Mouse (Mus musculus) skeletal muscle tissue, adult 2 months (tissue): ENCODE results near the gene Zfp286.
A peak's percentile ranks its signal among the peaks of the same experiment; 100 is the strongest.

ENCODE experiments used
- DNase-seq: peaks from one replicate; pipeline ENCODE4 v3.0.0-alpha.2; 2012; ENCODE audit warnings: low read depth, low spot score

Gene Zfp286

DNA sequence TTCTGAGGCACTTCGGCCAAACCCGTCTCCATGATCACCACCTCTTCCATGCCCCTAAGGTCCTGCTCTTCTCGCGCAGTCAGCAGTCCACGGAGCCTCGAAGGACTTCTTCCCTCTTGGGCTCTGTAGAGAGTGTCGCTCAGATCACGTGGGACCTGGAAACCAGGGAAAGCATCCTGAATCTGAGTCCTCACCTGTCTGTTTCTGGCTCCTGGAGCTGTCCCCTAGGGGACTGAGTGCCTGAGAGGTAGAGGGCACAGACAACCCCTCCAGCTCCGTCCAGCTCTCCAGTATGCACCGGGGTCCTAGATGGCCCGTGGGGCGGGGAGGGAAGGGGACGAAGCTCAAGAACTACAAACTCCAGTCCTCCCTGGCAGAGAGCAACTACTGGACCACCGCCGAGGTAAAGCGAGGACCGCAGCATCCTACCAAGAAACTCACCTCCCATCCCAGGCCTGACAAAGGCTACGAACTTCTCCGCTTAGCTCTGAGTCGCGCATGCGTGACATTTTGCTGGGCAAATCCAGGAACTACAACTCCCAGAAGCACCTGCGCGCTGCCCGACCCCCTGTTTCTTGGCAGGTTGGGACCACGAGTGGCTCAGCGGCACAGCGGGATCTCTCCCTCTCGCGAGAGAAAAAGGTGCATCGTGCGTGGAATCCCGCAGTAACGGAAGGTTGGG lies at the start of gene Zfp286:
Zfp286 (minus strand) TSS at position 528 of the 682 bp plus-strand sequence.
- DNase-seq: peak; percentile 80

DNA sequence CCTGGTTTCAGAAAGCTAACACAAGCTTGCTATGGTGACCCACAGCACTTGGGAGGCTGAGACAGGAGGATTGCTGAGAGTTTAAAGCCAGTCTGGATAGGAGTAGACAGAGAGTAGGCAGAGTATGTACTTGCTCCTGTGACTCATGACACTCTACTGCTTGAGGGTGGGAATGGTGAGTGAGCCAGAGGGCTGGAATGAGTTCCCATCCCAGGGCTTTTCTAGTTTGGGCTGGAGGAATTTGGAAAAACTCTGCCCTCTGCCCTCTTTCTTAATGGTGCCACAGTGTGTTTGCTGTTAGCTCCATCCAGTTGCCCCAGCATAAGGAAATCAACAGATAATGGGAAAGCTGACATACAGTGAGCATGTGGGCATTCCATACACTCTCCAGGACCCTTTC lies 42.6 kb upstream of the Zfp286 start:
- no peak for DNase-seq

DNA sequence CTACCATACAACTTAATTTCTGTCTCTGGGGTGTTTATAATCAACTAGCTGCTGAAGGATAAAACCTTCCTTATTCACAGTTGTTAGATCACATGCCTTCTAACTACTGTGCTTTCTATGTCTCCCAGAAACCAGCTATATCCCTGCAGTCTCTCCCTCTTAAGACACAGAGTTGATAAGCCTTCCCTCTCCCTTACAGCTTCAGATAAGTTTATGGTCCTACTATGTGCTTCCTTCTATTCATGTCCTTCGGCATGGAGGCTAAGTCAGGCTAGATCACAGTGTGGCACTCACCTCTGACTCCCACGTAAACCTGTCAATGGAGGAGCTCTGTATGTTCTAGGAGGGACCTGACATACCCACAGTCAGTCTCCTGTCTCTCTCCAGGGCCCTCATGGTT lies 41.1 kb upstream of the Zfp286 start:
- DNase-seq: no peak

DNA sequence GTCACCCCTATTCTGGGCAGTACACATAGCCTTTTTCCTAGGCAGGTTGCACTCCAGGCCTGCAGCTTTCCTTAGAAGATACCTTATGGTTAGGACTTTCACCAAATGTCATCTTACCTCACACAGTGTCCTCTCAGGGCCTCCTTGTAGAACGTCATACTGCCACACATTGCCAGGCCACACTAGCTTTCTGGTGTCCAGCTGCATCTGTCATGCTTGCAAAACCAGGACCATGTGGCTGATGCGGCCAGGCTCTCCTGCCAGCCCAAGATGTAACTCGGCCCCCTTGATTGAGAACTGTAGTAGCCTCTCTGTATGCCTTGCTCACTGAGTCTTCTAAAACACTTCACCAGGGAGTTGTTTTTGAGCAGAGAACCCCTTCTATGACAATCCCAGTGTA lies 38.6 kb upstream of the Zfp286 start:
- peak; percentile 77 for DNase-seq

DNA sequence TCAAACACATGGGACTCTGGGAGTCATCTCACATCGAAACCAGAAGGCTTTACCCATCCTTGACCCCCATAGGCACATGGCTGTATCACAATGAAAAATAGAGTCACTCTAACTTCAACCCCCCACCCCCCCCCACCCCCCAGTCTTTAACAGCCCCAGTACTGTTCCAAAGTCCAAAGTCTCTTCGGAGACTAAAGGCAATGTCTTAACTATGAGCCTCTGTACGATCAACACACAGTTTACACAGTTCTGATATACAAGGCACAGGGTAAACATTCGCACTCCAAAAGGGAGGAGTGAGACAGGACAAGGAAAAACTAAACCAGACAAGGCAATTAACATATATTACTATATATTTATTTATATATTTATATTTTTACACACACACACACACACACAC lies 37.9 kb upstream of the Zfp286 start:
- DNase-seq: no peak

DNA sequence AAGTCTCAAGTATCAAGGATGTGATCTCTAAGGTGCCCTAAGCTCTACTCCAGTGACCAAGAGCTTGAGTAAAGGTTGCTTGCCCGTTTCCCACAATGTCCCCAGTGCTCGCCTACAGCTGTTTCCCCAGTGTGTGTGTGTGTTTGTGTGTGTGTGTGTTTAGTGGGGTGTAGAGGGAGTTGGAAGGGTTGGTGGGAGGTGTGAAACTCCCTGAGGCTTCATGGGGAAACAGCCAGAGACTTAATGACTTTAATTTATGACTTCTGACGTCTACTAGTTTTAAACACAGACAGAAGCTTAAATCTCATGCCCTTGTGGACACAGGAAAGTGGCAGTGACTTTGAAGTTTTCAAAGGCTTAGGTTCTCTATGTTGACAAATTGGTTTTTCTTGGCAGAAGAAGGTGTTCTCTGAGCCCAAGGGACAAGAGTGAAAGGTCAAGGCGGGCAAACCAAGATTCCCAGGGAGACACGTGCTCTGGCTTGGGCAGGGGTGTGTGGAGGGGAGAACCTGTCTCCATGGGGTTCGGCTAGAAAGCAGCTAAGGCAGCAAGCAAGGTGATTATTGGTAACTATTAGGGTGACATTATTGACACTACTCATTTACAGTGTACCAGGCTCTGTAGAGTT lies 37.0 kb upstream of the Zfp286 start:
- DNase-seq: peak; percentile 52

DNA sequence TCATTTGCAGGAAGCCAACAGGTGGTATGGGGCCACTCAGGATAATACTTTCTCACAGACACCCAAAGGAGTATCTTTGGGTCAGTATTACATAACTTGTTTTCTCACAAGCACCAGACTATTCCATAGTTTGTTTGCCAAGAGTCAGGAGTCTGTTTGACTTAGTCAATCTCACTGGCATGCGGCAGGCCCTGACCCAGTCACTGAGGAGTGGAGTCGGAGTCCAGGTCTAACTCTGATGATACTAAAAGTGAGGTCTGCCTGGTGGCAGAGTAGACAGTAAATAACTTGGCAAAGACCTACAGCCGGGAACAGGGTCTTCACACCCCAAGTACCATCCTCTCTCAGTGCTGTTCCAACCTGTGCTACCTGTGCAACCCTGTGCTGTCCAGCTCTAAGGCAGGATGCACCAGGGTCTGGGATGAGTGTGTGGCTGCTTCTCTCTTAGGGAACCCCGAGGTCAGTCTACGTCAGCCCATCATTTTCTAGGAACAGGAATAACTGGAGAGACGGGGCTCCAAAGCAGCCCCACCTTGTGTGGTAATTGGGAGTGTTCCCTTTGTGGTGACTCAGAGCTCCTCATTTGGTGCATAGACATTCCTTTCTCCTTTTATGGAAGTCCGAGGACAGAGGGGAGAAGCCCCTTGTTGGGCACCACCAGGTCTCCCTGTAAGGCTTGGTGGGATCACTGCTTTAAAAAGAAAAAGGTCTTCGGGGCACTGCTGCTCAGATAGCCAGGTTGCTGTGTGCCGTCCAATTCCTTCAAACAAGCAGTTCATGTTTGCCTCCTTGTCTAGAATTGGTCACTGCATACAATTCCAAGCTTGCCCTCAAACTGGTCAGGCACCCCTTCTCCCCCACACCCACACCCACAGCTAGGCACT lies 36.2 kb upstream of the Zfp286 start:
- peak; percentile 38 for DNase-seq

DNA sequence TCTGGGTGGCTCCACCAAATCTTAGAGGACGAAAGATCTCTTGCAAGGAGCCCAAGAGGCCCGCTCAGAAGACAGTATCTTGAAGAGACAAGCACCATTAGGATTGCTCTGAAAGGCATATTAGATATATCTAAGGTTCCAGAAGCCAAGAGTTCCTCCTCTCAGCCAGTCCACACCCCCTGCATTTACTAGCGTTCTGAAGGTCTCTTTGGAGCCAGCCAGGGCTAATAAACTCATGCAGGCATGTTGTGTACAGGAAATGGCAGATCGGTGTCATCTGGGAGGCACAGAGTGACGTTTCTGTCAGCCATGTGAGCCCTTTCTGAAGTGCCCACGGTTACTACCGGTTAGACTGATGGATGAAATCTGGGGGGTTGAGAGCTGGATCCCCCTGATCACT lies 34.9 kb upstream of the Zfp286 start:
- no peak for DNase-seq

DNA sequence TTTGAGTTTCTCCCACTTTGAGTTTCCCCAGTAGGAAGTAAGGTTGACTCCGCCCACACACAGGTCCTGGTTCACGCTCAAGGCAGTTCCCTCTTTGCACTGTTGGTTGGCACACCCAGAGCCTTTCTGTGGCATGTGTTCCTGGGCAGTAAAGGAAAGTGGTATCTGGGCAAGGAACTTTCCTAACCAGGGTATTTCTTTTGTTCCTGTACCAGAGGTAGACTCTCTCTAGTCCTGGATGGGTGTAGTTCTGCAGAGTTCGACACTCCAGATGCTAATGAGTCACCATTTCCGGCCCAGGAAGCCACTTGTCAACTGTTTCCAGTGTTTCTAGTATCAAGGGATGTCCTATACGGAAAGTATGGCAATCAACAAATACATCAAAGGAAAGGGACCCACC lies 32.6 kb upstream of the Zfp286 start:
- DNase-seq: no peak

DNA sequence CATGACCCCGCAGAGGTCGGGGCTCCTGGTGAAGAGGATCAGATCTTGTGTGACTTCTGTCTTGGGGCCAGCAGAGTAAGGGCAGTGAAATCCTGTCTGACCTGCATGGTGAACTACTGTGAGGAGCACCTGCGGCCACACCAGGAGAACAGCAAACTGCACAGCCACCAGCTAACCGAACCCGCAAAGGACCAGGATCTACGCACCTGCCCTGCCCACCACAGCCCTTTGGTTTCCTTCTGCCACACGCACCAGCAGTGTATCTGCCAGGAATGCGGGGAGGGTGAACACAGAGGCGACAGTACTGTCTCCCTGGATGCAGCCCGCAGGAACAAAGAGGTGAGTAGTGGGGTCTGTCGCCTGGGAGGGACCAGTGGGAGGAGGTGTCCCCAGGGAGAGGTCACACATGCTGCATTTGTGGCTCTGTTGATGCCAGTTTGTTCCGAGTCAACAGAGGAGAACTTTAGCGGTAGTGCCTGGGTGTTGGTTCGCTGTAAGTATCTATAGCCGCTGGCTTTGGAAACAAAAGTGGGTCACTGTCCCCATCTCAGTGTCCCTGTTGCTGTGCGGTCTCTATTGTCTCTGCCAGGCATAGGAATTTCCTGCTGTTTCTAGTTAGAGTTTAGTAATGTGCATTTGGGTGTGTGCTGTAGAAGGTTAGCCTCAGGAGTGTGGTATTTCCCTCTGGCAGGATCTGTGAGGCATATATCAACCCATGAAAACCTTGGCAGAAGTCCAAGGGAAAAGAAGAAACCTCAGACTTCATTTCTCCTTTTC lies 31.6 kb upstream of the Zfp286 start:
- DNase-seq: peak; percentile 36

DNA sequence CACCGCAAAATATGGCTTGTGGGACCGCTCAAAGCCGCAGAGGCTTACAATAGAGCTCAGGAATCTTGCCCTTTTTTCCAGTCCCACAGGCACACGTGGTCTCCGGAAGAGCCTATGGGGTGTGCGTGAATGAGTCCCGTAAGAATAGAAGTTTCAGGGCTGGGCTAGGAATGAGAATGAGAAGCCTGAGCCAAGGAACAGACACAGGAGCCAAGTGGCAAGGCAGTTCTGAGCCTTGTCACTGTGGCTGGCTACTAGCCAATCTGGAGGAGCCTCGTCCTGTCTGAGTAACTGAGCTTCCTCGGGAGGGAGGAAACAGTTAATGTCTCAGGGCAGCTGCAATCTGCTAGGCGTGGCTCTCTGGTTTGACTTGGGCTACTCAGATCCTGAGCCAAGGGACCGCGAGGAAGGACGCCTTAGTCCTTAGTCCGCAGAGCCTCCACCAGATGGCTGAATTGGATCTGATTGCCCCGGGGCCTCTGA lies 30.8 kb upstream of the Zfp286 start, which contains the start of gene Trim16:
Trim16 (plus strand) TSS at position 173 of the 483 bp plus-strand sequence.
- DNase-seq: peak; percentile 97

DNA sequence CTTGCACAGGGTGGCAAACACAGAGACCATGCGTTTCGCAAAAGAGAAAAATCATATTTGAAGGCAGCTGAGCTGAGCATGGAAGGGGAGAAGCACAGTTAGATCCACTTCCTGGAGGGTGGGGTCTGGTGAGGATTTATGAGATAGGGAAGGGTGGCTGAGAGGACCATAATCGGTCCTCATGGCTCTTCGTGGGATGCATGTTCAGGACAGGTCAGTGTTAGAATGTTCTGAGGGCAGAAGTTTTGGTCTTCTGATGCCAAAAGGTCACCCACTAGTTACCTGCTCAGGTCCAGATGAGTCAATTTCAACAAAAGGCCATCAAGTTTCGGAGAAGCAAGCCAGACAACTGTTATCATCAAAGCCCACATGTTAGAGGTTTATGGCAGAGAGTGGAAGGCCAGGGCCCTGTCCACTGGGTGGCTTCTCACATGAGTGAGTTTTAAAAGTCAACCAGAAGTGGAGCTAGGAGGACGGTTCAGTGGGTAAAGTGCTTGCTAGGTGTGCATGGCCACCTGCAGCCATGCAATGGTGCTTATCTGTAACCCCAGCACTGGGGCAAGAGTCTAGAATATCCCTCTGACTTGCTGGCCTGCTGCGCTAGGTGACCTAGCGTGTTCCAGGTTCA lies 29.9 kb upstream of the Zfp286 start:
- DNase-seq: no peak

DNA sequence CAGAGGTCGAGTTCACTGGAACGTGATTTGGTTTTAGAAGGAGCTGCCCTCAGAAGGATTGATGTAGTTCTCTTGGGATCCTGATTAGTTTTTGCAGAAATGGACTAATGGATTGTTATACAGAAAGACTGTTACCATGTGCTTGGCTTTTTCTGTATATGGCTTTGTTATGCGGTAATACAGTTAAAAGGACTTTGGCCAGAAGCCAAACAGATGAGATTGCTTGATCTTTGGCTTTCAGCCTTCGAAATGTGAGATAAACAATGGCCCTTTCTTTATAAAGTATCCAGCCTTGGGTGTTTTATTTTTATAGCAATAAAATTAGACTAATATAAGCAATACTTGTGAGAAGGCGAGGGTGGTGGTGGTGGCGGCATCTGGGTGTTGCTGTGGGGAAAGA lies 27.3 kb upstream of the Zfp286 start:
- DNase-seq: no peak

DNA sequence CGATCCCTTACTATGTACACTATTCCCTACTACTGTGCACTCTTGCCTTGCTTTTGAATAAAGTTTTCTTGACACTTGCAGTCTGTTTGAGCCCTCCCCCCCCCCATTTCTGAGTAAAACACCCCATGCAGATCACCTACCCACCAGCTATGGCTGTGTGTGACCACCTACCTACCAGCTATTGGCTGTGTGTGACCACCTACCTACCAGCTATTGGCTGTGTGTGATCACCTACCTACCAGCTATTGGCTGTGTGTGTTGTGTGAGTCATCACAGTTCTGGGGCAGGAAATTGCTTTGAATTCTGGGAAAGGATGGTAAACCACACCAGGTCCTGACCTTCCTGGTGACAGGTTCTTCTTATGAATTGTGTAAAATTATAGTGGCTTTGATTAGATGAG lies 26.2 kb upstream of the Zfp286 start:
- no peak for DNase-seq

DNA sequence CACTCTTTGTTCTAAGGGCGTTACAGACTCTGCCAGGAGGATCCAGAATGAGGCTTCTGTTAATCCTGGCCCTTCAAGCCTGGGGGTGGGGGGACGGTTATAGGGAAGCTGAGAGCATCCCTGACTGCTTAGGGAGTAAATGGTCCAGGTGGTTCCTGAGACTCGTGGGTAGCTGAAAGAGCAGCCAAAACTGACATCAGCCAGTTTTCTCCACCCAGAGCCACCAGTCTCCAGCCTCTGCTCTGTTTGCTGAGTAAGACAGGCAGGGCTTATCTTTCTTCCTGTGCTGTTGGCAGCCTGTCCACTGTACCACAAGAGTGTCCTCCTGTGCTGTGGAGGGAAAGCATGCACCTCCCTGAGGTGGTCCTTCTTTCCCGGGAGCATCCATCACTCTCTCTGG lies 25.4 kb upstream of the Zfp286 start:
- DNase-seq: no peak

DNA sequence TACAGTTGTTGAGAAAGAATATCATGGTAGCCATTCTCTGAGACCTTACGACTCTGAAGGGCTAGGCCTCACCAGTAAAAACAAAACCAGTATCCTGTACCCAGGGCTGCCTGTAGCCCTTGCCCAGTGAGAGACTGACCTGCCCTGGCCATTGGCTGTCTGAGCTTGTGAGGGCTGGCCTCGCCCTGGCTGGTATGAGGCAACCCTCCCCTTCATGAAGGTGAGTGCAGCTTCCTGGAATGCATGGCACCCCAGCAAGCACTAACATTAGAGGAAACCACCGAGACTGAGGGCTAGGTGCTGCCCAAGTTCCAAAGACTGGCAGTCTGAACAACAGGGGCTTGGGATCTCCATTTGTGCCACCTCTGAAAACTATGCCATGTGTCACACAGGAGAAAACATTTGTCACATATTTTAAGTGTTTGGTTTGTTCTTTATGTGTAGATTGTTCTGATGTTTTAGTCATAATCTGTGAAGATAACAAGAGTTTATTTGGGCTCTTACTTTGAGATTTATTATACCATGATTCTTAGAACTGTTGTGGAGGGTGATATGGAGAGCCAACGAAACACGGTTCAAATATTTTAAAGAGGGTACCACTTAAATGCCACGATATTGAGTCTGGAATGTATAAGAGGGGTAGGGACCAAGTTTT lies 24.8 kb upstream of the Zfp286 start:
- no peak for DNase-seq

DNA sequence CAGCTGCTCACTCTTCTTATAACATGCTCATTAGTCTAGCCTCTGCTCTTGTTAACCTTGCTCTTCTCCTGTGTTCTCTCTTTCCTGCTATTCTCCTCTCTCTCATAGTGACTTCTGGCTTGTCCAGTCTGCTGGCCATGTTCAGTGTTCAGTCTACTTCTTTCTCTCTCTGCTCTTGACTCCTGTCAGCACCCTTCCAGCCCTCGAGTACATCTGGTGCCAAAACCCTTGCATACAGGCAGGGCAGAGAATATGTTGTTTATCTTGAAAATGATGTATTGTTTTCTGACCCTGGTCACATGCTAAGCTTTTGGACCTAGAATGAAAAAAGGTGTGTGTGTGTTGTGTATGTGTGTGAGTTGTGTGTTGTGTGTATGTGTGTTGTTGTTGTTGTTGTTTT lies 24.2 kb upstream of the Zfp286 start:
- no peak for DNase-seq

DNA sequence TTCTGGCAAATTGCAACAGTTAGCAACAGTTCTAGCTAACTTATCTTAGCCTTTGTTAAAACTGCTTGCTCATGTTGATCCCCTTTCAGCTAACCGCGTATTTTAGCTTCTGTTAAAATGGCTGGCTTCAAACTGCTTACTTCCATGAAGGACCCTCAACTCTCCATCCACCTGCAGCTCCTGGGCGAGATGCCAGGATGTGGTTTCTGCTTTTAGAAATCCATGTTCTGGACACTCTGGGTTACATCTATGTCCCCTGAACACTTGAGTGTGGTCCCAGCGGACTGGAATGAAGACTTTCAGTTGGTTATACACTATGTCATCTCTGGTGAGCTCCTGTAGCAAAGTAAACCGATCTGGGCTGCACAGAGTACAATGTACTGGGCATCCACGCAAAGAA lies 23.0 kb upstream of the Zfp286 start:
- DNase-seq: no peak

DNA sequence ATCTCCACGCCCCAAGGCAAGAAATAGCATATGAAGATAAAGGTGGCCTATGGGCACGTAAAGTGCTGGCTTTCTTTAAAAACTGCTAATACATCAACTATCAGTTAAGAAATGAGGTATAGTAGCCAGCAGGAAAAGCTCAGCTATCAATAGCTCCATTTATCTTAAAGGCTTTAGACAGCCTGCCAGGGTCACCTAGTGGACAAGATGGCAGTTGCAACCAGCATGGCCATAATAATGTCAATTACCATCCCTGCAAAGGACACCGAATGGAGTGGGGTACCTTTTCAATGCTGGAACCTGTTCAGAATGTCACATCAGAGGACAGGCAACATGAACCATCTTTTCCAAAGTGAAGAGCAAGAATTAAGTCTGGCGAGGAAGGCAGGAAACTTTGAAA lies 19.9 kb upstream of the Zfp286 start:
- no peak for DNase-seq

DNA sequence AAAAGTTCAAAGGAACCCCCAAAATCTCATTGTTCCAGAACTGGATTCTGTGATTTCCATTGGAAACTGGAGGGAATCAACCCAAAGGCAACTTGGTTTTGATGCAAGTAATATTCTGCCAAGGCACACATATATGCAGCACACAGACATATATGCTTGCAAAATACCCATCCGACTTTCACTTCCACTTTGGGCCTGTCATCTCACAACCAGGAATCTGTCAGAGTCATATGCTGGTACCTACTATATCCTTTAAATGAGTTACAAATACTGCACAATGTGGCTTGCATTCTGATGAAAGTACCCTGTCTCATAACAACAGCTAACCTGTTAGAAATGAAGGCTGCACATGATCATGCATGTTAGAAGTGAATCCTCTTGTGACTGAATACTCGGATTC lies 18.7 kb upstream of the Zfp286 start:
- DNase-seq: no peak

DNA sequence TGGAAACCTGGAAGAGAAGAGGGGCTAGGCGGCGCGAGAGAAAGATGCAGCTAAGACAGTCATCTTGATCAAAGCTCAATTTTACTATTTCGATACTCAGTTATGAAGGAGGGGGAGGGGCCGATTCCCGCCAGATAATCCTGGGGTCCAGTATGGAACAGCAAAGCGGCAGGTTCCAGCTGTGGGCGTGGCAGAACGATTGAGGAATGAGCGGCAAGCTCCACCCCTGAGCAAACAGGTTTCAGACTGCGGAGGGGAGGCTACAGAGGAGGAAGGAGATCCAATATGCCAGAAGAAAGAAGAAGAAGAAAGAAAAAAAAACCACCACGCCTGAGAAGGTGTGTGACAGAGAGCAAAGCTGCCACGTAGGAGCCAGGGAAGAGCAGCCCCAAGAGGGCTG lies 14.9 kb upstream of the Zfp286 start:
- no peak for DNase-seq
